Mouse (Mus musculus) embryonic facial prominence, embryonic 11.5 days (tissue): ENCODE measurements around the gene Ppm1h. TPM values are rescaled to one million over a fixed set of nuclear protein-coding genes. Genes with fewer than 3 reads are reported as not detected.

Experiments
- ATAC-seq: fragments of 200-750 bp; cut with Nextera tagmentation; replicated peaks from 2 replicates; pipeline ENCODE4 v1.8.0; 2017; ENCODE audit warnings: low read depth; ENCODE audit not compliant: insufficient number of reproducible peaks, low FRiP score, low TSS enrichment
- DNase-seq: peaks from one replicate; pipeline ENCODE4 v3.0.0-alpha.2; 2015; ENCODE audit warnings: low spot score
- H3K27ac ChIP-seq: fragments of 300-500 bp; sonication (generic); replicated peaks from 2 replicates; pipeline ENCODE4 v1.5.1; 2014; ENCODE audit warnings: mild to moderate bottlenecking, low read depth, low read length, control low read depth
- H3K27me3 ChIP-seq: fragments of 300-500 bp; sonication (generic); 2 replicates; pipeline ENCODE4 v1.6.1; 2014; ENCODE audit warnings: mild to moderate bottlenecking, low read length, moderate library complexity, mixed read lengths; ENCODE audit not compliant: control insufficient read depth, insufficient read depth
- H3K36me3 ChIP-seq: fragments of 300-500 bp; sonication (generic); replicated peaks from 2 replicates; pipeline ENCODE4 v1.6.1; 2014; ENCODE audit warnings: low read depth, mild to moderate bottlenecking, low read length, moderate library complexity, mixed read lengths; ENCODE audit not compliant: control insufficient read depth, insufficient read depth
- H3K4me1 ChIP-seq: fragments of 300-500 bp; sonication (generic); 2 replicates; pipeline ENCODE4 v1.6.1; 2014; ENCODE audit warnings: low read length, mixed read lengths; ENCODE audit not compliant: control insufficient read depth, insufficient read depth
- H3K4me2 ChIP-seq: fragments of 300-500 bp; sonication (generic); 2 replicates; pipeline ENCODE4 v1.6.1; 2014; ENCODE audit warnings: low read depth, mild to moderate bottlenecking, control low read depth, low read length, moderate library complexity
- H3K4me3 ChIP-seq: fragments of 300-500 bp; sonication (generic); 2 replicates; pipeline ENCODE4 v1.5.1; 2014; ENCODE audit warnings: low read depth, low read length, control low read depth
- H3K9ac ChIP-seq: fragments of 300-500 bp; sonication (generic); replicated peaks from 2 replicates; pipeline ENCODE4 v1.6.1; 2014; ENCODE audit warnings: mild to moderate bottlenecking, control low read depth, low read length
- H3K9me3 ChIP-seq: fragments of 300-500 bp; sonication (generic); replicated peaks from 2 replicates; pipeline ENCODE4 v1.6.1; 2016; ENCODE audit warnings: mild to moderate bottlenecking, low read length, inconsistent platforms, mixed read lengths; ENCODE audit not compliant: control insufficient read depth
- WGBS: fragments of 180-500 bp; shearing (Covaris S2); extraction: QIAGEN DNeasy Blood & Tissue Kit; methylation state at CpG from one replicate; pipeline ENCODE4 v1.1.7; 2014; 5-methylcytosine and 5-hydroxymethylcytosine counted together
- microRNA counts: library from miRNA; unstranded; fragments of <30 nt; microRNA quantifications from one replicate; lab custom pipeline; 2016
- microRNA-seq: library from miRNA; unstranded; fragments of <30 nt; microRNA quantifications from one replicate; pipeline ENCODE4, GENCODE M21; 2016; ENCODE audit warnings: borderline number of aligned reads
- polyA plus RNA-seq: library from polyadenylated mRNA; unstranded; fragments of >200 nt; fragmentation: Nextera tagmentation; extraction: Ambion mirVana; gene quantifications from 2 replicates; pipeline ENCODE4 v1.2.1, GENCODE M21; 2014

Gene Ppm1h
- polyA plus RNA-seq, 1 experiment from 2014 or later = 4.5 TPM

DNA sequence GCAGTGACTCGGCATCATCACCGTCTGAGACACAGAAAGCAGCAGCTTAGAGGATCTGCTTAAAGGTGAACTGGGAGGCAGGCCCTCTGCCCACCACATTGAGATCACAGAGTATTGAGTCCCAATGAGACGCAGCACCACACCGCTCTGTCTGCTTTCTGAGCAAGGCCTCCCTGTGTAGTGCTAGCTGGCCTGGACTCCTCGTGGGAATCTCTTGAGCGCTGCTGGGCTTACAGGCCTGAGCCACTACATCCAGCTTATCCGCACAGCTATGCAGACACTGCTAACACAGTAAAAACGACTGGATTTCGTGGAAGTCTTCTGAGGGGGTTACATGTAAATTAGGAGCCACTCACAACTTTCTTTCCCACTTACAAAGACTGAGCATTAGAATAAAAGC, 313.1 kb downstream of the Ppm1h start:
- Histone ChIP-seq H3K9me3 (no peaks in the 10 kb centered on the region), H3K27me3 (no peaks in the 10 kb centered on the region), H3K4me3 (no peak overlapping the region), H3K4me1 (no peaks in the 10 kb centered on the region), H3K27ac (no peak overlapping the region), H3K9ac (no peak overlapping the region), H3K4me2 (no peak overlapping the region), H3K36me3 (peaks cover 7% of the 10 kb centered on the region)
- DNase-seq (no peak), ATAC-seq (no peak)
- 92% methylated on average over 9 of the region's 9 CpGs for WGBS

DNA sequence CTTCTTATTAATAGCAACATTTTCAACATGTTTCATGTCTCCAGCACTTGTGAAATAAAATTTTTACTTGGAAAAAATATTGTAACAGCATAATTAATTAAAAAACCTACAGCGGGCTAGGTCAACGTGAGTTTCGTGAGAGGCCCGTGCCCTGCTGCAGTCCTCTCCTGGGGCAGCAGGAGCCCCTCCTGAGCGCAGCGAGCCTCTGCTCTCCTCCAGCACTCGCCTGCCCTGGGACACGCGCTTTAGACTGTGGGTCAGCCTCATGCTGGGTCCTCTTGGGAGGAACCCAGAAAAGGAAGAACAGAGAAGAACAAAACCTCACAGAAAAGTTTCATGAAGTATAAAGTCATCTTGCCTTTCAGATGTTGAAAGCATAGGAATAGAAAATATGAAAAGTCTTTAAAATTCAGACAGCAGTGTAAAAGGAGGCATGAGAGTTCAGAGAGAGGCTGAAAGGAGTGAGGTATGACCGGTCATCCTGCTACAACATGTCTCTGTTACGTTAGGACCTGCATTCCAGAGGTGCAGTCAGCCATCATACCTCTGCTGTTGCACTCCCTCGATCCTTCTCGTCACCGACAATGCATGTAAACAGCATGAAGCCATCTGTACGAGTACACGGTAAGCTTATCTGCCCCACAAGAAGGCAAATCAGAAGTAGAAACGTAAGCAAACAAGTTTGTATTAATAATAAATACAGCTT, 316.0 kb downstream of the Ppm1h start:
- Histone ChIP-seq H3K27ac (no peak overlapping the region), H3K9me3 (no peaks in the 10 kb centered on the region), H3K9ac (no peak overlapping the region), H3K4me3 (no peak overlapping the region), H3K36me3 (peaks cover 10% of the 10 kb centered on the region), H3K4me1 (no peaks in the 10 kb centered on the region), H3K4me2 (no peak overlapping the region), H3K27me3 (no peaks in the 10 kb centered on the region)
- no peak for ATAC-seq
- WGBS = 68% methylated on average over 17 of the region's 17 CpGs
- no peak for DNase-seq

MicroRNA genes within 50 kb of the gene (microRNA counts, 519-probe panel; counts per million panel counts)
- microRNA mmu-let-7i (lab: Ali Mortazavi, UCI) = 4,904 counts per million, percentile 84 among the panel's probes with 10 or more counts

Small RNA genes lying within 50 kb of the gene (microRNA-seq; reads per million reads assigned to microRNA genes)
- not detected for gene Mir6412
- not detected for gene Mir8104
- gene Mirlet7i = 13,945 reads per million, percentile 96 among the genes with 10 or more reads in this experiment

Other genes starting within 250 kb of the Ppm1h start
- gene Avpr1a, start 230.3 kb upstream of the Ppm1h start, polyA plus RNA-seq = 0.79 and 1.3 TPM in 2 replicates